Mouse (Mus musculus) kidney, adult 2 months (tissue): ENCODE data around the gene C130032M10Rik. TPM values are rescaled to one million over a fixed set of nuclear protein-coding genes. Genes with fewer than 3 reads are reported as not detected.

Source experiments
- DNase-seq: peaks from one replicate; pipeline ENCODE4 v3.0.0; 2021
- H3K27ac ChIP-seq: fragments of 200-500 bp; 2 replicates; pipeline ENCODE4 v1.5.1; 2012; ENCODE audit warnings: low read depth, low read length, control low read depth, inconsistent platforms; ENCODE audit not compliant: insufficient read depth
- H3K27me3 ChIP-seq: fragments of 200-500 bp; replicated peaks from 2 replicates; pipeline ENCODE4 v1.6.1; 2012; ENCODE audit warnings: mild to moderate bottlenecking, moderate library complexity, low read length, inconsistent platforms; ENCODE audit not compliant: control insufficient read depth, insufficient read depth
- H3K36me3 ChIP-seq: fragments of 200-500 bp; 2 replicates; pipeline ENCODE4 v1.6.1; 2012; ENCODE audit warnings: mild to moderate bottlenecking, moderate library complexity, low read length, inconsistent platforms; ENCODE audit not compliant: control insufficient read depth, insufficient read depth
- H3K4me1 ChIP-seq: fragments of 200-500 bp; 2 replicates; pipeline ENCODE4 v1.6.1; 2011; ENCODE audit warnings: low read length; ENCODE audit not compliant: control insufficient read depth, insufficient read depth
- H3K4me3 ChIP-seq: fragments of 200-500 bp; 2 replicates; pipeline ENCODE4 v1.5.1; 2011; ENCODE audit warnings: mild to moderate bottlenecking, low read depth, low read length, control low read depth; ENCODE audit not compliant: insufficient read depth
- CTCF ChIP-seq: fragments of 200-500 bp; conservative IDR thresholded peaks from 2 replicates; pipeline ENCODE4 v1.5.1; 2011; ENCODE audit warnings: low read depth, mild to moderate bottlenecking, control low read depth, low read length, moderate library complexity, mixed read lengths; ENCODE audit not compliant: insufficient read depth, insufficient read length
- POLR2A ChIP-seq: fragments of 200-500 bp; IDR thresholded peaks from one replicate; pipeline ENCODE4 v1.6.1; 2011; ENCODE audit warnings: low read depth, low read length, control low read depth
- WGBS: fragments of 180-500 bp; shearing (Covaris S2); methylation state at CpG from one replicate; pipeline ENCODE4 v1.1.7; 2018; 5-methylcytosine and 5-hydroxymethylcytosine counted together
- polyA plus RNA-seq: library from polyadenylated mRNA; depleted of rRNA; stranded (reverse); fragments of >200 nt; gene quantifications from 2 replicates; pipeline ENCODE4 v1.2.3, GENCODE M21; 2012

The C130032M10Rik gene
- polyA plus RNA-seq, 1 experiment, result not detected

DNA sequence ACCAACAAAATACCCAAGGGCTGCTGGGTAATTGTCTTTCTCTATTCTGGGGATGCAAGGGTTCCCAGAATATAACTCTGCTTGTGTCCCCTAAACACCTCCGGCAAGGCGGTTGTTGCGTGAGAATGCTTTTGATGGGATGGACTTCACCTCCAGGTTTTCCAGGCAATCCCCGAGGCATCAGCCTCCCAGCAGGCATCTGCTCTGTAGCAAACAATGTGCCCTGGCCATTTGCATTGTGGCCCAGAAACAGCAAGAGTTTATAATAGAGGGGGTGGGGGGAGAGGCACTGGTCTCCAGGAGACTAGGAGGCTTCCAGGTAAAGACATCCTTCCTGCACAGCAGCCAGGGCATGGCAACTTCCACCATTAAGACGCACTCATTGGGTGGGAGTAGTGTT, 33.6 kb downstream of the C130032M10Rik start:
- WGBS, result 90% methylated on average over 5 of the region's 5 CpGs

DNA sequence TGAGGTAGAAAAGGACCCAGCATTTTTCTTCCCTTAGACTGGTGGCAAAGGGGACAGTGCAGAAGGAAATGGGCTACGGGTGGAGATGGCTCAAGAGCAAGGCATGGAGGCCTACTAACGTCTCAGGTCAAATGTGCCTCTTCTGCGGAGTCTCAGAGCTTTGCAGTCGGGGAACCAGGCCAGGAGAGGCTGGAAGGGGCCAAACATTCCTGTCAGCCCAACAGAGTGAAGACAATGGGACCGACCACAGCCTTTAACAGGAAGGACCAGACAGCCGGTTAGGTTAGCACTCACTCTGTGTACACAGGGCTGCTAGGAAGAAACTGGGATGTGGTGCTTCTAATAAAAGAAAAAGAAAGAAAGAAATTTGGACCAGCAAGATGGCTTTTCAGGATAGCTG, 34.5 kb downstream of the C130032M10Rik start:
- no peaks in the 10 kb centered on the region for H3K27me3 ChIP-seq
- WGBS, result 65% methylated on average over 6 of the region's 6 CpGs
- TF ChIP-seq CTCF (no peak), POLR2A (no peak)
- peaks cover 8% of the 10 kb centered on the region for H3K4me1 ChIP-seq
- H3K27ac ChIP-seq, result no peak overlapping the region
- H3K4me3 ChIP-seq, result no peak overlapping the region
- no peak for DNase-seq
- H3K36me3 ChIP-seq, result no peaks in the 10 kb centered on the region

More for the DNA sequence above, 33.6 kb downstream of the C130032M10Rik start:
- H3K36me3 ChIP-seq, result no peaks in the 10 kb centered on the region
- H3K4me3 ChIP-seq, result no peak overlapping the region
- peaks cover 9% of the 10 kb centered on the region for H3K4me1 ChIP-seq
- no peak overlapping the region for H3K27ac ChIP-seq
- H3K27me3 ChIP-seq, result no peaks in the 10 kb centered on the region
- TF ChIP-seq POLR2A, result no peak
- TF ChIP-seq CTCF, result no peak
- DNase-seq, result no peak

DNA sequence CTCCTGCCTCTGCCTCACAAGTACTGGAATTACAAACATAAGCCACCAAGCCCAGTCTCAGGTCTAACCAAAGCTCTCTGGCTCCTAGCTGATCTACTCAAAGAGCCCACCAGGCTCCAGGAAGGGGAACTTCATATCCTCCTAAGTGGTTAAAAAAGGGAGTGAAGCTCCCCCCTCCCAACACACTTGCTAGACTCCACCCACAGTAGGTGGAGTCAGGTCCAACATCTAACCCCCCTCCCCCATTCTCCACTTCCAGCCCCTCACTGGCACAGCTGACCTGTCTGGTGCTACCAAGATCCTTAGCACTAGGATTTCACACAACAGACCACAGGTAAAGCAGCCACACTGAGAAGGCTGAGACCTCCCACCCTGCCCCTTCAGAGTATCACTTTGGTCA, 38.3 kb downstream of the C130032M10Rik start:
- TF ChIP-seq POLR2A (no peak), CTCF (no peak)
- H3K36me3 ChIP-seq, result no peaks in the 10 kb centered on the region
- H3K27ac ChIP-seq, result no peak overlapping the region
- H3K4me3 ChIP-seq, result no peak overlapping the region
- DNase-seq, result no peak
- H3K4me1 ChIP-seq, result no peaks in the 10 kb centered on the region
- H3K27me3 ChIP-seq, result no peaks in the 10 kb centered on the region

DNA sequence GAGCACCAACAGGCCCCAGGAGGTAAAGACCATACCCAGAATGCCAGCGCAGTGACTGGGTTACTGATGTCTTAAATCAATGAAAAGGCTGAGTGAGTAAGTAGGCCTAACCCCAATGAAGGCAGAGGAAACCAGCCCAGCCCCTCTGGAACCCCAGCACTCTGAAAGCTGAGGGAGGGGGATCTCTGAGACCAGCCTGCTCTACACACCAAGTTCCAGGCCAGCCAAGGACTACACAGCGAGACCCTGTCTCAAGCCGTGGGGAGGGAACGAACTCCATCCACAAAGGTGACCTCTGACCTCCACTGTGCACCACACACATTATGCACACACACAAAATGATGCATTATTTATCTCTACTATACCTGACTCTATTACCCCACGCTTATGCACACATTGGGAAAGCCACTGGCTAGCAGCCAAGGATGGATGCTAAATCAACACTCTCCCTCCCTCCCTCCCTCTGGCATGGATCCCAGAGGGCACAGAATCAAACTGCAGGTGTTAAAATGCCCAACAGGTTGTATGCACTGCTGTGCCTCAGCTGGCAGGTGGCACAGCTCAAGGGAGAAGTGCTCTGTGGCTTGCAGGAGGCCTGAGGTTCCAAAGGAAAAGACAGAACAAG, 39.0 kb downstream of the C130032M10Rik start:
- no peak overlapping the region for H3K27ac ChIP-seq
- no peak for TF ChIP-seq POLR2A
- TF ChIP-seq CTCF, result no peak
- no peaks in the 10 kb centered on the region for H3K36me3 ChIP-seq
- H3K4me1 ChIP-seq, result no peaks in the 10 kb centered on the region
- no peak overlapping the region for H3K4me3 ChIP-seq
- no peak for DNase-seq
- 62% methylated on average over 5 of the region's 5 CpGs for WGBS
- no peaks in the 10 kb centered on the region for H3K27me3 ChIP-seq

DNA sequence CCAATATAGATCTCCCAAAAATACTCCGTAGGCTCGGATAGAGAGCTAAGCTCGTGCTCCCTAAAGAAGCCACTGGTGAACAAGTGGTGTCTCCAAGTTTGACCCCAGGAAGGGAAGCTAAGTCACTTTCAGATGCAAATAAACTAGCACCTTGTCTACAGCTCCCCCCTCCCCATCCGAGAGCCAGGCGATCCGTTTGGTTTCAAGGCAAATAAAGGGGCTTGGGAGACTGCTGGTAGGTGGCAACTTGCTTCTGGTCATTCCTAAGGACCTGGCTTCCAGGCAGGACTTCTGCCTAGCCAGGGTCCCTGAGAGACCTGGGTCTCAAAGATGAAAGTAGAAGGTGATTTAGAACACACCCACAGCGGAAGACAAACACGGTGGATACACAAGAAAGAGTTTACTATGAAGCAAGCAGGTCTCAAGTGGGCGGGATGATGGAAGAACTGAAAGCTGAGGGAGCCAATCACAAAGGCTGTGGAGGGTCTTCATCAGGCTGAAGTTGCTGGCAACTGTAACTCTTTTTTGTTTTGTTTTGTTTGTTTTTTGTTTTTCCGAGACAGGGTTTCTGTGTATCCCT, 40.9 kb downstream of the C130032M10Rik start:
- Histone ChIP-seq H3K27ac (no peak overlapping the region), H3K4me3 (no peak overlapping the region), H3K36me3 (no peaks in the 10 kb centered on the region), H3K4me1 (no peaks in the 10 kb centered on the region), H3K27me3 (no peaks in the 10 kb centered on the region)
- DNase-seq, result no peak
- WGBS, result 87% methylated on average over 10 of the region's 10 CpGs
- no peak for TF ChIP-seq CTCF

DNA sequence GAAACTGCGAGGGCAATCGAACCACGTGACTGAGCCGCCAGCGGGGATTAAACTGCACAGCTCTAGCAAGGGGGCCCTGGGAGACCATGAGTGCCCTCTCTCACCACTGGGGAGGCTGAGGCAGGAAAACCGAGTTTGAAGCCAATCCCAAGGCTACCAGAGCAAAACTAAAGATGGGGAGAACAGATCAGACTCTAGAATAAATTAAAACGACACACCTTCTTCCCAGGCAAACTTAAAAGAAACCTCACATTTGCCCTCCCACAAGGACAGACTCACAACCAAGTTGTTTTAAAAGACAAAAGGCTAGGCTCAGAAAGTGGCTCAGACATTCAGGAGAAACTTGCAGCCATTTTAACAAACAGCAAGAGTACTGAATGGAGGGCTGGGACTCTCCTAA, 41.6 kb downstream of the C130032M10Rik start:
- H3K27me3 ChIP-seq, result 0 out of 2 replicates have a peak, but pooled peaks cover 2% of the 10 kb centered on the region
- TF ChIP-seq CTCF (no peak), POLR2A (no peak)
- no peaks in the 10 kb centered on the region for H3K4me1 ChIP-seq
- WGBS, result 68% methylated on average over 7 of the region's 7 CpGs
- no peak overlapping the region for H3K27ac ChIP-seq
- DNase-seq, result no peak
- no peaks in the 10 kb centered on the region for H3K36me3 ChIP-seq
- H3K4me3 ChIP-seq, result no peak overlapping the region

DNA sequence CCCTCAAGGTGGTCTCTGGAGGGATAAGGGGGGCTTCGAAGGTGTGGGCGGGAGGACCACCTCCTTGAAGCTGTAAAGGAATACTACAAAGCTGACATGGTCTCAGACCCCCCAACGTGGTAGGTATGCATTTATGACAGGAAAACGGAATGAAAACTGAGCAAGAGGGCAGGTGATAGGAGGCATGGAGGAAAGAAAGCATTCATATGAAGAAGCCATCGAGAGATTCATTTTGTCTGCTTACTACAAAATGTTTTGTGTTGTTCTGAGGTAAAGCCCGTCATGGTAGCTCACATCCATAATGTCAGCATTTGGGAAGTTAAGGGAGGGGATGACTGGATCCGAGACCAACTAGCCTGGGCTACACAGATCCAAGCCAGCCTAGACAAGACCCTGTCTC, 44.6 kb downstream of the C130032M10Rik start:
- Histone ChIP-seq H3K4me1 (no peaks in the 10 kb centered on the region), H3K4me3 (no peak overlapping the region)
- 45% methylated on average over 7 of the region's 7 CpGs for WGBS

More for the DNA sequence above, 44.6 kb downstream of the C130032M10Rik start:
- DNase-seq, result no peak
- TF ChIP-seq CTCF (no peak), POLR2A (no peak)
- Histone ChIP-seq H3K27ac (no peak overlapping the region), H3K27me3 (peaks cover 5% of the 10 kb centered on the region; the same call in 1 of the 2 replicates), H3K36me3 (no peaks in the 10 kb centered on the region)
